ENCODE assay signal across 18 mouse cellular contexts in the genomic region with DNA sequence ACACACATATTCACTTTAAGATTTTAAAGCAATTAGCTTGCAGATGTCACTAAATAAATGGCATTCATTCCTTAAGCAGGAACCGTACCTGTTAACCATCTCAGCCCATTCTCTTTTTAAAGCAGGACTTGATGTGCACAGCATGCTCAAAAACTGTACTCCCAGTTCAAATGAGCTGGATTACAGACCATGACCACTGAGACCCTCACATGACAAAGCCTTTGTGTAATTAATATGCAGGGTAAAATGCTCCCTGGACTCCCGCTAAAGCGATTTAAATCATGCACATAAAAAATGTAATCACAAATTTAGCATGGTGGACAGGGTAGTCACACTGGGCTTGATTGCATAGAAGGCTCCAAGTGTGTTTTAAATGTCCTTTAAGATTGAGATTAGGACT.
"Had no signal": no experiment of that assay in that cellular context is flagged by ENCODE, and none has a peak within 500 bp of the region (broad histone marks: within the 10 kb centered on the region; RNA-seq: fewer than 3 reads in every experiment).

No protein-coding gene starts in this region.

- H3K36me3 ChIP-seq: liver, embryonic 13.5 days; liver, embryonic 15.5 days; lung, embryonic 15.5 days; midbrain, embryonic 15.5 days; neural tube, embryonic 13.5 days; stomach, embryonic 15.5 days had no signal

- H3K9ac ChIP-seq: liver, embryonic 13.5 days; liver, embryonic 15.5 days; liver, postnatal 0 days; lung, embryonic 15.5 days; midbrain, embryonic 15.5 days; neural tube, embryonic 13.5 days; stomach, embryonic 15.5 days had no signal

- H3K4me1 ChIP-seq: liver, embryonic 13.5 days; liver, embryonic 15.5 days; lung, embryonic 15.5 days; megakaryocyte, embryonic 14.5 days; midbrain, embryonic 15.5 days; stomach, embryonic 15.5 days had no signal

- H3K27me3 ChIP-seq: liver, embryonic 13.5 days; liver, embryonic 15.5 days; lung, embryonic 15.5 days; megakaryocyte, embryonic 14.5 days; midbrain, embryonic 15.5 days; neural tube, embryonic 13.5 days; stomach, embryonic 15.5 days had no signal

- H3K9me3 ChIP-seq: liver, embryonic 13.5 days; liver, embryonic 15.5 days; lung, embryonic 15.5 days; megakaryocyte, embryonic 14.5 days; midbrain, embryonic 15.5 days; neural tube, embryonic 13.5 days; stomach, embryonic 15.5 days had no signal

- H3K27ac ChIP-seq: liver, embryonic 13.5 days; liver, embryonic 15.5 days; lung, embryonic 15.5 days; macrophage; midbrain, embryonic 15.5 days; neural tube, embryonic 13.5 days; stomach, embryonic 15.5 days; stomach, postnatal 0 days had no signal

- DNase-seq: liver, embryonic 13.5 days; liver, postnatal 0 days; lung, adult 2 months; lung, postnatal 14 days; lung, postnatal 36 days; right cerebral cortex, postnatal 14 days; thymus, adult 2 months; thymus, postnatal 25 days; thymus, postnatal 4 days had no signal

- ATAC-seq: liver, postnatal 0 days; lung, postnatal 0 days; midbrain, embryonic 15.5 days had no signal

- H3K4me2 ChIP-seq: liver, embryonic 13.5 days; liver, embryonic 15.5 days; lung, embryonic 15.5 days; midbrain, embryonic 15.5 days; neural tube, embryonic 13.5 days; stomach, embryonic 15.5 days had no signal

- H3K4me3 ChIP-seq: liver, embryonic 13.5 days; liver, embryonic 15.5 days; lung, embryonic 15.5 days; megakaryocyte, embryonic 14.5 days; midbrain, embryonic 15.5 days; neural tube, embryonic 13.5 days; stomach, embryonic 15.5 days had no signal
